Mouse (Mus musculus): ENCODE measurements at regions not wholly inside any gene's neighbourhood (a gene's known extent, or its start where the extent isn't known, plus 50 kb on each side); places are given as distances from the start of the nearest gene placed in this dataset.

DNA sequence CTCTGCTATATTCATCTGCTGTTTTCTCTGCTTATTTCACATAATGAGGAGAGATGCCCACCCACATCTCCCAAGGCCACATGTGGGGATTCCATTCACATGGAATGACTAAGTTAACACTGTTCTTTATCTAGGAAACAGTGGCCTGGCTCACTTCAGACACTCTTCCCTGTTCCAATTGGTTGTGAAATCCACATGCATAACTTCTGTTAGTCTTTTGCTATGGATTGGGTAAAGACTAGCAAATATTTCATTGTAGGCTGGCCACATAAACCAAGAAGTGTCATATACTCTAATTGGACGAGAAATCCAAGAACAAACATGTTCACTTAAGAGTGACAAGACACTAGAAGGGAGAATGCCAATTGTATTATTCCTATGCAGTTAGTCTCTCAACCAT lies 133.4 kb upstream of the Adamts9 start:
- no peak overlapping the region for H3K4me2 ChIP-seq
- no peak for ATAC-seq (ENCODE audit: low FRiP score)
- WGBS: 100% methylated on average over 1 of the region's 1 CpGs
- no peaks in the 10 kb centered on the region for H3K27me3 ChIP-seq
- no peaks in the 10 kb centered on the region for H3K36me3 ChIP-seq
- no peaks in the 10 kb centered on the region for H3K4me1 ChIP-seq (replicated peaks)
- H3K4me3 ChIP-seq: no peak overlapping the region
- H3K9ac ChIP-seq: no peak overlapping the region
- H3K9me3 ChIP-seq: no peaks in the 10 kb centered on the region
- H3K27ac ChIP-seq: no peak overlapping the region

DNA sequence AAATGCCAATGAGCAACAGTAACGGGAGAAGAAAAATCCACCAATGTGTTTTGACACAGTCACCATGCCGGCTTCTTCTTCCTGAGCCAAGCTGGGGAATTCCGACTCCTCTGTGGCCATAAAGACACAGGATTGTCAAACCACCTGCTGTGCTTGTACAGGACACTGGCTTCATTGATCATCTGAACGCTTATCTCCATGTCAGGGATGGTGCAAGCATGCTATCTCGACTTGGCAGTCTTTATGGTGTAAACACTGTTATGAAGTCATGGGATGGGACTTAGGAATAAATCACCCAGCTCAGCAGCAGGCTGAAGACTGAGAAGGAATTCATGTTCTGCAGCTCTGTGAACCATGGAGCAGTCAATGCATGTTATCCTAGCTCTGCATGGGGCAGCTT lies 132.6 kb upstream of the Adamts9 start:
- no peak for ATAC-seq (ENCODE audit: low FRiP score)
- no peaks in the 10 kb centered on the region for H3K27me3 ChIP-seq
- no peaks in the 10 kb centered on the region for H3K9me3 ChIP-seq
- H3K36me3 ChIP-seq: no peaks in the 10 kb centered on the region
- H3K4me1 ChIP-seq (replicated peaks): no peaks in the 10 kb centered on the region
- 75% methylated on average over 5 of the region's 5 CpGs for WGBS
- no peak overlapping the region for H3K9ac ChIP-seq
- H3K4me3 ChIP-seq: no peak overlapping the region
- no peak overlapping the region for H3K27ac ChIP-seq
- no peak overlapping the region for H3K4me2 ChIP-seq

DNA sequence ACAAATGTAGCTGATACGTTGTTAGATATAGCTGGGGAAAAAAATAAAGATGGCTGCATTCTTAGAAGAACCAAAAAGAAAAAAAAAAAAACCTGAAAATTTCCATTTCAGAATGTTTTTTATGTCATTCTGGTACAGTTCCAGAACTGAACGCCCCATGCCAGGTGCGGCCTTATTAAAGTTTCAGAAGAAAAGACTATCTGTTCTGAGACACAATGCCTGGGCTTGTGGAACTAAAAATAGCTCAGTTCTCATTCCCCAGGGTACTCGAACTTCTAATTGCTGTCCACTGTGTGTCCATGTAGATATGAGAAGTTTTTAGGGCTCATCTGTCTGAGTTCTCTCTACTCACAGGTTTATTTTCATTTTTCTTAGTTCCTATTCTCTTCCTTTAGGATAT lies 131.7 kb upstream of the Adamts9 start:
- WGBS: 82% methylated on average over 4 of the region's 4 CpGs
- Histone ChIP-seq H3K27me3 (no peaks in the 10 kb centered on the region), H3K9me3 (no peaks in the 10 kb centered on the region), H3K4me1 (replicated peaks) (no peaks in the 10 kb centered on the region), H3K36me3 (no peaks in the 10 kb centered on the region), H3K27ac (no peak overlapping the region), H3K4me3 (no peak overlapping the region), H3K4me2 (no peak overlapping the region), H3K9ac (no peak overlapping the region)
- no peak for ATAC-seq (ENCODE audit: low FRiP score)

DNA sequence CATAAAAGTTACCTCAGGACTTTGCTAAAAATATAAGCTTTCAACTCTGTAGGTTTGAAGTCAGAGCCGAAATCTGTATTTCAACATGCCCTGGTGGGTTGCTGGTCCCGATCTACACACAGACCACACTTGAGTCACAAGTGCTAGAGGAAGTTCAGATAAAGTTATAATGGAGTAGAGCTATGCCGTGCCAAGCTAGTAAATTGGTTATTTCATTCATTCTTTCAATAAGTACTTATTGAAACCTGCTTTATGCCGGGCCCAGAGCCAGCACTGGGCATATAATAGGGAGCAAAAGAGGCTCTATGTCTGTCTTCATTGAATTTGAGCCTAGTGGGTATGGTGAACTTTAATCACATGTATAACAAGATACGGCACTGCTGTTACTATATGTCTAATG lies 127.6 kb upstream of the Adamts9 start:
- no peak overlapping the region for H3K9ac ChIP-seq
- H3K36me3 ChIP-seq: no peaks in the 10 kb centered on the region
- H3K9me3 ChIP-seq: no peaks in the 10 kb centered on the region
- 89% methylated on average over 5 of the region's 5 CpGs for WGBS
- no peak overlapping the region for H3K27ac ChIP-seq
- no peak overlapping the region for H3K4me2 ChIP-seq
- no peaks in the 10 kb centered on the region for H3K27me3 ChIP-seq
- H3K4me1 ChIP-seq (replicated peaks): peaks cover 13% of the 10 kb centered on the region
- ATAC-seq (ENCODE audit: low FRiP score): no peak
- no peak overlapping the region for H3K4me3 ChIP-seq

DNA sequence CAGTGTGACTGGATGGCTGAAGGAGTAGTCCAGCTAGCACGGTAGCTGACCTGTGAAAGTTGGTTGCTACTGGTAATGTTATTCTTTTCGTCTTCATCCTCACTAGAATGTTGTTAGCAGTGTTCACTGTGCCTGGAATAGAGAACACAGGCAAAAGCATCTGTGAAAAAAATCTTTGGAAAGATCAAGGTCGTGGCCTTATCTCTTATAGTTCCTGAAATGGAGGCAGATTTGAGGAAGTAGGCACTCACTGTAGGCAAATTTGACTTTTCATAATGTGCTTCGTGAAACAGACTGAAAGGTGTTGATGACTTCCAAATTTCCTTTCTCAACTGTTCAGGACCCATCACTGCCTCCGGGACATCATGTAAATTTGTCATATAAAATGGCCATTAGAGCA lies 124.5 kb upstream of the Adamts9 start:
- Histone ChIP-seq H3K36me3 (no peaks in the 10 kb centered on the region), H3K27me3 (no peaks in the 10 kb centered on the region), H3K4me3 (no peak overlapping the region), H3K27ac (no peak overlapping the region), H3K9me3 (no peaks in the 10 kb centered on the region), H3K9ac (no peak overlapping the region), H3K4me2 (no peak overlapping the region), H3K4me1 (replicated peaks) (peaks cover 15% of the 10 kb centered on the region)
- 95% methylated on average over 5 of the region's 5 CpGs for WGBS
- ATAC-seq (ENCODE audit: low FRiP score): no peak

DNA sequence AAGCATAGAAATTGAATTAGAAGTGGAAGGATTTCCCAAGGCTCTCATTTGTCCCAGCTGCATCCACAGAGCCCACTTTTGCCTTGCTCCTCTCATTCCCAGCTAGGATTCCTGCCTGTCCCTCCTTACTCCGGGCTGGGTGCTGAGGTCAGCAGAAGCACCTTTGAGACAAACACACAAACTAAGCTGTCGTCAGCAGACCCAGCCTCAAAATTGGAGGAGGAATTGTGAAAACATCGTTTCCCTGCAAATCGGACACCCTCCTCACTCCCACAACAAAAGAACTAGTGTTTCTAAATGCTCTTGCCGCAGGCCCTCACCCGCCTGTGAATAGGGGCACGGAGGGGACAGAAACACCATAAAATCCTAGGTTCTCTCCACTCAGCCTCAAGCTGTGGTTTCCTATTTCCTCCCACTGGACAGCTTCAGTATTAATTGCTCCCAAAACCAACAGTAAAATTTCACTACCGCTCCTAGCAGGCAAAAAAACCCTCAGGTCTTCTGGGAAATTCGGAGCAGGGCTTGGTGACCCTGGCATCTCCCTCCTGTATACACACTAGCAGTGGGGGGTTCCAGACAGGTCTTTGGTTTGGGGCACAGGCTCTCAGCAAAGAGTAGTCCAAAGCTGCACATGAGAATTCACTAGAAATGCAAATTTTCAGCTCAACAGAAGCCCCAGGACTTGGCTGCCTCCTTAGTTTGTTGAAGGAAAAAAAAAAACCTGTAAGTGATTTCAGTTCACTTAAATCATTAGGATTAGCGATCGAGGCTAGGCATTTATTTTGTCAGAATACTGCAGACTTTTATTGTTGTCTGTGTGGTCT lies 123.5 kb upstream of the Adamts9 start:
- Histone ChIP-seq H3K9ac (no peak overlapping the region), H3K4me2 (no peak overlapping the region), H3K9me3 (no peaks in the 10 kb centered on the region), H3K36me3 (no peaks in the 10 kb centered on the region), H3K27me3 (no peaks in the 10 kb centered on the region), H3K27ac (peak overlapping the region; percentile 40; the same call in 1 of the 2 replicates), H3K4me3 (no peak overlapping the region), H3K4me1 (replicated peaks) (peaks cover 20% of the 10 kb centered on the region)
- ATAC-seq (ENCODE audit: low FRiP score): no peak
- WGBS: 38% methylated on average over 11 of the region's 11 CpGs

DNA sequence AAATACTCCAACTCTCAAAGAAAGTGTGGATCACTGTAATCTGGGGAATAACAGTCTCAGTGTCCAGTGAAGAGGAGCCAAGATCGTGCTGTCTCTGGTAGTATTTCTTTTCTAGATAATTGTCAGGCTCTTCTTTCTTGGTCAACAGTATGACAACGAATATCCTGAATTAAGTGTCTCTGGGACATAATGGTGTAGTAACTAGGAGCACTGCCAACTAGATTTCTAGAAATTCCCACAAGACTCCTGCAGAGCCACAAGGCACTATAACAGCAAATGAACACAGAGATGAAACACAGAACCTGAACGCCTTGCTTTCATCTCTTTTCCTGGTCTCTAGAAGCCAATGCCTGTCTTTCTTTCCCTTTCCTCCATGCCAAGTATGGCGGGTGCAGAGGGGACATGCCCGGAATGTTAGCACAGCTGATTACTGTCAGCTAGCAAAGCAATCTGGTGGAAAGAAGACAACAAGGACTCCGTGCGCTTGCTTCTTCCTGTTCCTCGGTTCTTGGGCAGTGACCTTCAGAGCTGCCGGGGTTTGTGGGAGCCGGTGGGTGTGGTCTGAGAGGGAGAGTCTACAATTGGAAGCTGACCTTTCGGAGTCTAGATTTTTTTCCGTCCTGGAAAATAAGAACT lies 122.7 kb upstream of the Adamts9 start:
- H3K4me1 ChIP-seq (replicated peaks): peaks cover 20% of the 10 kb centered on the region
- no peaks in the 10 kb centered on the region for H3K36me3 ChIP-seq
- no peaks in the 10 kb centered on the region for H3K9me3 ChIP-seq
- H3K27me3 ChIP-seq: no peaks in the 10 kb centered on the region
- ATAC-seq (ENCODE audit: low FRiP score): no peak
- H3K27ac ChIP-seq: peak overlapping the region; percentile 40; the same call in 1 of the 2 replicates
- no peak overlapping the region for H3K4me3 ChIP-seq
- no peak overlapping the region for H3K9ac ChIP-seq
- WGBS: 67% methylated on average over 12 of the region's 12 CpGs
- H3K4me2 ChIP-seq: 0 out of 2 replicates have a peak overlapping the region, but pooled peaks have one; percentile 23

DNA sequence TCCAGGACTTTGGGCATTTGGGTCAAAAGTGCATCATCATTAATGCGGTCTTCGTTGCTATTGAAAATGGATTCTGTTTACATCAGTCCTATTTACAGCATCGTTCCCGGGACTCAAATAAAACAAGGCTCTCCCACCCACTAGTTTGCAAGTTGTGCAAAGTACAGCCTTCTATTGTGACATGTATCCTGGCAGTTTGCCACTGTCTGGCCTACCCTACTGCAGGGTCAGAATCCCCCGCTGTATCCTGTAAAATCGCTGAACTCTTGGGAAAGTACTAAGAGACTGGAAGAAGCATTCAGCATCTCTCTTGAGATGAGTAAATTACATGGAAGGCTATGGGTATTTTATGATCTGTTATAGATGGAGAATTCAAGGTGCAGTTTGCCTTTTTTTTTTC lies 122.1 kb upstream of the Adamts9 start:
- Histone ChIP-seq H3K27me3 (no peaks in the 10 kb centered on the region), H3K4me2 (no peak overlapping the region), H3K4me1 (replicated peaks) (peaks cover 20% of the 10 kb centered on the region), H3K4me3 (no peak overlapping the region), H3K9ac (no peak overlapping the region), H3K36me3 (no peaks in the 10 kb centered on the region), H3K27ac (no peak overlapping the region), H3K9me3 (no peaks in the 10 kb centered on the region)
- no peak for ATAC-seq (ENCODE audit: low FRiP score)
- 63% methylated on average over 6 of the region's 6 CpGs for WGBS

DNA sequence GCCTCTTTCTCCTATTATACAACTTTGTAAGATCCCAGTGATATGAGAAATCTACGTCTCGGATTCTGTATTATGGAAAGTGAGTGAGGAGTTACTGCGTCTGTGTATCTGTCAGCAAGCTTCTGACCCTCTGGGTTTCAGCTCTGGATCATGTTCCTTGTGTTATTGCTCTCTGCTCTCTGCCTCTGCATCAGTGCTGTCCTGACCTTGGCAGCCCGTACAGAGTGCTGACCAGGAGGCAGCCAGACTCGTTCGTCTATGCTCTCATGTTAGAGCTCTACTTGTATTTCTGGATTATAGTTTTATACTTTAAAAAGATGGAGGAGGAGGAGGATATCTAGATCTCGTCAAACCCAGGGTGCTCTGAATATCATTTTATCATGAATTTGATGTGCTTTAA lies 121.1 kb upstream of the Adamts9 start:
- Histone ChIP-seq H3K27me3 (no peaks in the 10 kb centered on the region), H3K4me3 (no peak overlapping the region), H3K9ac (no peak overlapping the region), H3K27ac (no peak overlapping the region), H3K4me2 (no peak overlapping the region), H3K4me1 (replicated peaks) (peaks cover 20% of the 10 kb centered on the region), H3K9me3 (no peaks in the 10 kb centered on the region), H3K36me3 (no peaks in the 10 kb centered on the region)
- WGBS: 87% methylated on average over 7 of the region's 7 CpGs
- ATAC-seq (ENCODE audit: low FRiP score): no peak

DNA sequence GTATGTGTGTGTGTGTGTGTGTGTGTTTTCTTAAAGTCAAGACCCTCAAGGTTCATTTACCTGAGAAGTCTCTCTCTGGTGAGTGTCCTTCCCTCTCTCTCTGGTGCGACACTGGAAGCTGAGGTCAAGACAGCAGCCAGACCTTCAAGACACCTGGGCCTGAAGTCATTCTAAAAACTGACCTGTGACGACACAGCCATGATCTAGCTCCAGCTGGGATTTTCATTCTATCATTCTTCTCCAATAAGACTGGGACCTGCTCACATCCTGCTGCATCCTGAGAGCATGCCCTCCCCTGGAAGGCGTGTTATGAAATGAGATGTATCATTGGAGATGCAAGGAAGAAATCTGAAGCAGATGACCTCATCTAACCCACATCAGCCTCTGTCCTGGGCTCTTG lies 118.4 kb upstream of the Adamts9 start:
- H3K4me1 ChIP-seq (replicated peaks): peaks cover 15% of the 10 kb centered on the region
- no peak overlapping the region for H3K4me3 ChIP-seq
- 62% methylated on average over 2 of the region's 3 CpGs for WGBS

DNA sequence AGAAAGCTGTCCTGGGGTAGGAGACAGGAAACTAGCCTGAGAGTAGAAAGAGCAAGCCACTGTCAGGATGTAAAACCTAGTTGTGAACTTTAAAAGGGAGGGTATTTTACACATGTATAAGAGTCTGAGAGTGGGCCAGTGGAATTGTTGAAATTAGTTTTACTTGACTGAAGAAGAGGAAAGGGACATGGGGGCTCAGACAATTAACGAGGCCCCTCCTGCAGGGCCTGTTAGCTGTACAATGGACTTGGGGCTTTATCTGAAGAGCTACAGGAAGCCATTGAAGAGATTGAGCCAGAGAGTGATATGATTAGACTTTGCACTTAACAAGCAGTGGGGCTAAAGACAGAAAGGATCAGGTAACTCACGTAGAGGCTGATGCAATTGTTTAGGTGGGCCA lies 102.2 kb upstream of the Adamts9 start:
- WGBS: 58% methylated on average over 2 of the region's 2 CpGs
- H3K27ac ChIP-seq: no peak overlapping the region

More for the DNA sequence above, 118.4 kb upstream of the Adamts9 start:
- no peak overlapping the region for H3K4me2 ChIP-seq
- H3K27ac ChIP-seq: no peak overlapping the region
- no peaks in the 10 kb centered on the region for H3K9me3 ChIP-seq
- H3K27me3 ChIP-seq: no peaks in the 10 kb centered on the region
- no peak overlapping the region for H3K9ac ChIP-seq
- ATAC-seq (ENCODE audit: low FRiP score): no peak
- H3K36me3 ChIP-seq: no peaks in the 10 kb centered on the region

DNA sequence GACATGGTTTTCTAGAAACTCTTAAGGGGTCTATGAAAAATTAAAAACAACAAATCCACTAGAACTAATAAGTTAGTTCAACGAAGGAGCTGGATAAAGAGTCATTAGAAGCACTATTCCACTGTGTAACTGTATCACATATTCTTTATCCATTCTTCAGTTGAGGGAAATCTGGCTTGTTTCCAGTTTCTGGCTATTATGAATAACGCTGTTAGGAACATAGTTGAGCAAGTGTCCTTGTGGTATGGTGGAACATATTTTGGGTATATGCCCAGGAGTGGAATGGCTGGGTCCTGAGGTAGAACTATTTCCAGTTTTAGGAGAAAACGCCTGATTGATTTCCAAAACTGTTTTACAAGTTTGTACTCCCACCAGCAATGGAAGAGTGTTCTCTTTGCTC lies 97.7 kb upstream of the Adamts9 start:
- no peaks in the 10 kb centered on the region for H3K36me3 ChIP-seq
- no peak overlapping the region for H3K4me3 ChIP-seq
- no peak for ATAC-seq (ENCODE audit: low FRiP score)
- no peaks in the 10 kb centered on the region for H3K4me1 ChIP-seq (replicated peaks)
- H3K4me2 ChIP-seq: no peak overlapping the region
- no peaks in the 10 kb centered on the region for H3K27me3 ChIP-seq
- 0 out of 2 replicates have a peak, but pooled peaks cover 2% of the 10 kb centered on the region for H3K9me3 ChIP-seq
- no peak overlapping the region for H3K27ac ChIP-seq
- no peak overlapping the region for H3K9ac ChIP-seq
- WGBS: 85% methylated on average over 3 of the region's 3 CpGs

More for the DNA sequence above, 102.2 kb upstream of the Adamts9 start:
- Histone ChIP-seq H3K4me3 (no peak overlapping the region), H3K9me3 (no peaks in the 10 kb centered on the region), H3K36me3 (no peaks in the 10 kb centered on the region), H3K4me2 (no peak overlapping the region), H3K4me1 (replicated peaks) (no peaks in the 10 kb centered on the region), H3K27me3 (no peaks in the 10 kb centered on the region), H3K9ac (no peak overlapping the region)
- no peak for ATAC-seq (ENCODE audit: low FRiP score)
